Mouse (Mus musculus) embryo, embryonic 11.5 days (tissue): ENCODE measurements around the gene Olfr920.

Experiments
- DNase-seq: peaks from one replicate; pipeline ENCODE4 v3.0.0-alpha.2; 2012; ENCODE audit warnings: low read depth, low spot score

Gene Olfr920

DNA sequence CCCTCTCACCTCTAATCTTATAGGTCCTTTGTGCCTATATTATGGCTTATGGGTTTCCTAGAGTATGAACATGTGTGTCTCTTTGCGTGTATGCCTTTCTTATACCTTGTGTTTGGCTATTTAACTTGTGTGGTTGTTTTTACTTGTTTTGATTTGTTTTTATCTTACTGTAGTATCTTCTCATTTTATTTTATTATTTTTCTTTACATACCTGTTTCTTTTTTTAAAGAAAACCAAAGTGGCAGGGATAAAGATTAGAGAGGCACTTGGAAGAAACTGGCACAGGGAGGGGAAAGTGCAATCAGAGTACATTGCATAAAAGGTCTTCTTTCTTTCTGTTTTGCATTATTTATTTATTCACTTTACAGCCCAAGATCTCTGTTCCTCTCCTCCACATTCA, at the start of gene Olfr920:
Olfr920 (plus strand) TSS at position 301 of the 400 bp plus-strand sequence.
- no peak for DNase-seq

DNA sequence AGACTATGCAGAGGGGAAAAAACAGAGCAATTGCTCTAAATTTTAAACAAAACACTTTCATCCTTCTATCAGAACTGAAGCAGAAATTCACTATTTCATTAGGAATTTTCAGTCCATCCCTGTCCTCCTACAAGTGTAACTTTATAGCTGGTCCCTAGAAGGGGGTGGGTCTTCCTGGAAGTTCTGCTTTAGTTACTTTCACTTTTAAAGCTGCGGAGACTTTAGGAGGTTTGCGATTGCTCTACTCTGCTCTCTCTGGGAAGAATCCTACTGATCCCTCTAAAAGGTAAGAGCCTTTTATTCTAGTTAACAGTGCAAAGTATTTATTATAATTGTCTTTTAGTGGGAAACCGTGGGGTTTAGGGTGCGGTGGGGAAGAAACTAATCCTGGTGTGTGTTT, 34.0 kb upstream of the Olfr920 start, which contains the start of gene Vwa5a:
Vwa5a (plus strand) TSS at position 167 of the 400 bp plus-strand sequence.
- DNase-seq, result peak; percentile 42

DNA sequence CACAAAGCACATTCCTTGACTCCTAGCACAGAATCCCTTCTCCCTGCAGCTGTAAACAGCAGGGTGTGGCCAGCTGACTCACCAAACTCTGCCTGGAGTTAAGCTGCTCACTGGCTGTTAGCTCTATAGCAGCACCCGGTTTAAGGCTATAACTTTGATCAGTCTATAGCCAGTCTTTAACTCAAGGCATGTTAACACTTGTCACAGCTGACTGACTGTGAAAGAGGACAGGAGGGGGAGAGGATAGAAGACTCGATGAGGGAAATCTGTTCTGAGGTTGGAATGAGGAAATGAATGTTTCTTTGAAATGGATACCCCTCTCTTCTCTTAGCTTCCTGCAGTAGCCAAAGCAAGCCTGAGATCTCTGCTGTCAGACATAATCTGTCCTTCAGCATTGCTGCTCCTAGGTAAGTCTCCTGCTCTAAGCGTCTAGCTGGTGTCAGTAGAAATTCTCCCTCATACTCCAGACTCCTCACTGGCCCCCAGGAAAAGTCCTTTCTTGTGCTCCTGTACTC, 33.1 kb upstream of the Olfr920 start:
- DNase-seq, result no peak

DNA sequence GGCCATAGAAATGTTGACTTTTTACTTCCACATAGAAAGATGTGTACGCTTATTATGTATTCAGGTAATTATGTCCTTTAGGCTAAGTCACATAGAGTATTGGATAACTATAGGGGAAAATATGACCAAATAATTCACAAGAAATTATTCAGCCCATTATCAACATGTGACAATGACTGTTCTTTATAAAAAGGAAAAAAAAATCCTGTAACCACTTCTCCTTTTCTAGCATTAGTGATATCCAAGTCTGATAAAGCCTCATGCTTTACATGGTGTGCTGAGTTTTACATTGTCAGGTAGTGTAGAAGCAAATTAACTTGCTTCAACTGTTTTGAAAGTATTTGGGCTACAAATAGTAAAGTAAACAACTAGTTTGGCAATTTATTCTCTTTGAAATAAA, 28.1 kb upstream of the Olfr920 start:
- no peak for DNase-seq

DNA sequence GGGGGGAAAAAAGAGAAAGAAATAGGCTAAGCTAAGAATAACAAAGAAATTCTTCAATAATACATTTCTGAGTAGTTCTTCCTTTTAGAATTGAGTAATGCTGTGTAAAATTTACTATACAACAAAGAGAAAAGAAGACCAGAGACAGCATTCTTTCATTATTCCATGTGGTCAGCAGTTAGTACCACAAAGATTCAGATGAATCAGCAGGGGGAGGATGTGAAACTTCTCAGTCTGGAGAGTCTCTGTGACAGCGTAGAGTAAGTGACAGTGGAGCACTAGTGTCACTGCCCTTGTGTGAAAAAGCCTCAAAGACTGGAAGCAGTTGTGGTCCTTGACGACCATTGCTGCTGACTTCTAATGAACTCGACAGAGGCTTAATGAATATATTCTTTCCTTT, 23.9 kb upstream of the Olfr920 start:
- no peak for DNase-seq

- DNase-seq, result no peak
Measured at GRCm38 (mm10) chr9:38741408-38741807, 10.7 kb upstream of the Olfr920 start.

GRCm38 (mm10) chr9:38744619-38745315, 7.3 kb upstream of the Olfr920 start:
- no peak for DNase-seq

GRCm38 (mm10) chr9:38772768-38773167, 20.7 kb downstream of the Olfr920 start, which contains the start of gene Olfr921:
Gene Olfr921, plus strand, starts transcription at chr9:38773068.
- DNase-seq, result no peak

DNA sequence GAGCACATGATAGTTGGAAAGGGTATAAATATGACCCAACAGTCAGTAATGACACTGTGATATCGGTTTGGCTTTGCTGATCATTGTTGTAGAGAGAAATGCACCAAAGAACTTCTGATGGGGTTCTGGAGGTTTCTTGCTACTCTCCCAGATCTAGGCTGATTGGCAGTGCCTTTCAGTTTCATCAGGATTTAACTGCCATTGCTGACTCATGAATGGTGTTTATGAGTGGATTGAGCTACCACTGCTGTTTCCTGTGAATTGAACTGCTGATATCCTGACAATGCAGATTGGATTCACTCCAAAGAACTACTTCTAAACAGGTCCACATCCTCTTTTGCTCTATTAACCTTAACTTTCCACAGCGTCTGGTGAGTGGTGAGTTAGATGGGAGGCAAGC, 40.6 kb downstream of the Olfr920 start:
- no peak for DNase-seq

DNA sequence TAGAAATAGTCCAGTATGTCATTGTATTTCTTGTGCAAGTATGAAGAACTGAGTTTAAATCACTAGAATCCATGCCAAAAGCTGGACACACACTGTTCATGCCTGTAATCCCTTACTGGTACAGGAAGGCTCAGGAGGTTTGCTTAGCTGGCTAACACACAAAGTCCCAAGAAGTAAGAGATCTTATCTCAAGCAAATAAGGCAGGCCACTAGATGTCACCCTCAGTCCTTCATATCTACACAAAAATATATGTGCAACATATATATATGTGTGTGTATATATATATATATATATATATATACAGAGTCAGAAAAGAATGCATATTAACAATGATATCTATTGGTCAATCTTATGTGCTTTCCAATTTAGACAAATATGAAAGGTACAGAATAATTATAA, 53.6 kb downstream of the Olfr920 start:
- DNase-seq, result peak; percentile 0
